ENCODE assay signal across 8 mouse cellular contexts in genomic region chr2:167765072-167765800, GRCm38 (mm10).
DNase-seq lines count a peak whose midpoint lies in the region; ATAC-seq and TF ChIP-seq lines count a peak whose summit lies in the region.

No protein-coding gene starts in this region.

- H3K36me3 ChIP-seq in intestine, embryonic 14.5 days (ENCODE audit: control insufficient read depth, insufficient read depth, low read length) = no peaks in the 10 kb centered on the region

- H3K4me3 ChIP-seq in cortical plate, adult 2 months (ENCODE audit: insufficient read depth, low read length) = no peak overlapping the region
- no peak overlapping the region for H3K4me3 ChIP-seq in intestine, embryonic 14.5 days (ENCODE audit: low read depth, low read length)

- H3K4me2 ChIP-seq in intestine, embryonic 14.5 days (ENCODE audit: low read length) = no peak overlapping the region

- TF ChIP-seq POLR2A in cortical plate, adult 2 months (IDR thresholded peaks at IDR 0.05; ENCODE audit: extremely low read depth, insufficient read depth, low read length) = no peak

- DNase-seq in adrenal gland, postnatal 14 days = peak; percentile 91
- peak; percentile 87 for DNase-seq in gastrocnemius, postnatal 10 days
- DNase-seq in intestine, embryonic 14.5 days (ENCODE audit: low spot score) = peak; percentile 76
- DNase-seq in left cerebral cortex, postnatal 14 days (ENCODE audit: low spot score in 2 of 2) = peak; percentile 63 to 72
- DNase-seq in right cerebral cortex, postnatal 25 days = peak; percentile 61

- no peak for TF ChIP-seq CTCF in cortical plate, adult 2 months (IDR thresholded peaks at IDR 0.05; ENCODE audit: extremely low read depth, insufficient read depth, low read length)

- H3K27ac ChIP-seq in cortical plate, adult 2 months (ENCODE audit: insufficient read depth, low read length) = 0 out of 2 replicates have a peak overlapping the region, but pooled peaks have one; percentile 21
- no peak overlapping the region for H3K27ac ChIP-seq in intestine, embryonic 14.5 days (ENCODE audit: low read depth)

- intact Hi-C loops in left cerebral cortex, postnatal 14 days (cut with DNase I) = no loop called here

- no peaks in the 10 kb centered on the region for H3K9me3 ChIP-seq in intestine, embryonic 14.5 days (ENCODE audit: control insufficient read depth, low read length)

- 38% methylated on average over 22 of the region's 22 CpGs for WGBS in intestine, embryonic 14.5 days

- no peaks in the 10 kb centered on the region for H3K27me3 ChIP-seq in intestine, embryonic 14.5 days (replicated peaks; ENCODE audit: control insufficient read depth, insufficient read depth, low read length)

- no peaks in the 10 kb centered on the region for H3K4me1 ChIP-seq in cortical plate, adult 2 months (ENCODE audit: control insufficient read depth, insufficient read depth, low read length)
- peaks cover 10% of the 10 kb centered on the region for H3K4me1 ChIP-seq in intestine, embryonic 14.5 days (replicated peaks; ENCODE audit: control insufficient read depth, insufficient read depth, low read length)

- peak; percentile 22; the same call in 1 of the 2 replicates for ATAC-seq in intestine, embryonic 14.5 days (replicated peaks; ENCODE audit: low FRiP score, low TSS enrichment, low read depth)
- peak; percentile 66 for ATAC-seq in megakaryocyte, adult 5-6 weeks (ENCODE audit: poor library complexity, severe bottlenecking)
- no peak for ATAC-seq in monocyte, adult 5-6 weeks (replicated peaks; ENCODE audit: insufficient number of reproducible peaks, low FRiP score, low TSS enrichment, poor library complexity, severe bottlenecking)

- no peak overlapping the region for H3K9ac ChIP-seq in intestine, embryonic 14.5 days (ENCODE audit: low read length)
